Mouse (Mus musculus) thymus, adult 2 months (tissue): ENCODE measurements around the gene Spata5.

Source experiments
- CTCF ChIP-seq: fragments of 200-500 bp; IDR thresholded peaks from 2 replicates; pipeline ENCODE4 v1.5.1; 2012; ENCODE audit warnings: mild to moderate bottlenecking, control low read depth, low read length, moderate library complexity, borderline replicate concordance; ENCODE audit not compliant: control insufficient read depth, poor library complexity, insufficient read depth; ENCODE audit errors: extremely low read depth
- POLR2A ChIP-seq: fragments of 200-500 bp; IDR thresholded peaks from 2 replicates; pipeline ENCODE4 v1.6.1; 2012; ENCODE audit warnings: mild to moderate bottlenecking, low read length, control low read depth, moderate library complexity; ENCODE audit not compliant: control insufficient read depth, poor library complexity, insufficient read depth; ENCODE audit errors: extremely low read depth

GRCm38 (mm10) chr3:37381457-37381856 is 38.2 kb upstream of the Spata5 start:
- TF ChIP-seq POLR2A (no peak), CTCF (no peak)
